Mouse (Mus musculus) kidney, adult 18-20 months (tissue): ENCODE data around the gene Saysd1.

Experiments
- DNase-seq: peaks from one replicate; pipeline ENCODE4 v3.0.0; 2021

Saysd1 gene

DNA sequence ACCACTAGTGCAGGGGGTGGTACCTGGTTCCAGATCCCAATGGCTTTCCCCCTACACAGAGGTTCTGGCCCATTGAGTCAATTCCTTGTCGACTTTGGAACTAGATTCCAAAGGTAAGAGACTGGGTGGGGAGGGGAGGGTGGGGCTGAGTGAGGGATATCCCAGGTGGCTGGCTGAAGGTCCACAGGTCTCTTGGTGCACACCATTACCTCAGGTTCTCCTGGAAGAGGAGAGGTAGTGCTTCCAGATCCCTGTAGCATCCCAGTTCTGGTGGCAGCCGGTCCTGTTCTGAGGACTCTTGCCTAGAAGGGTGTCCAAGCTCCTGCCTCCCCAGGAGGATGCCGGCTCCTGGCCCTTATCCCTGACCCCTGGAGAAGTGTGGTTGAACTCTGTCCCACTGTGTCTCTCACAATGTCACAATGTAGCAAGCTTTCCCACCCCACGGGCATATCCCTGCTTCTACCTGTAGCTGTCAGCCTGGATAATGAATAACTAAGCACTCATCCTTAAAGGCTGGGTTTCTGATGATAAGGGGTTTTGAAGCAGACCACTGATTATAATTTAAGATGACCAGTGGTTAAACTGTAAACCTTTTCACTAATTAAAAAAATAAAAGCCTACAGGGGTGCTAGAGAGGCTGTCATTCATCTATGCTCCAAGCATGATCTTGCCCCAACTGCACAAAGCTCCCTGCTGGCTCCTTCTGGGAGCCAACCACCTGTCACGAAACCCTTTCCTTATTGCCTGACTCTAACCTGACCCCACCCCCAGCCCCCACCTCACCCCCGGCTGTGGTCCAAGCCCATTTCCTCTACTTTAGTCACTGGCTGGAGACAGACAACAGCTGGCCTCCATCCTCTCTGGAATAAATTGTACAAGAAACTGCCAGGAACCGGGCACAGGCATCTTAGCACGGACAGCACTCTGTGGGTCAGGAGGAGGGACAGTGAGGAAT is 20.7 kb upstream of the Saysd1 start:
- DNase-seq, result peak; percentile 59

DNA sequence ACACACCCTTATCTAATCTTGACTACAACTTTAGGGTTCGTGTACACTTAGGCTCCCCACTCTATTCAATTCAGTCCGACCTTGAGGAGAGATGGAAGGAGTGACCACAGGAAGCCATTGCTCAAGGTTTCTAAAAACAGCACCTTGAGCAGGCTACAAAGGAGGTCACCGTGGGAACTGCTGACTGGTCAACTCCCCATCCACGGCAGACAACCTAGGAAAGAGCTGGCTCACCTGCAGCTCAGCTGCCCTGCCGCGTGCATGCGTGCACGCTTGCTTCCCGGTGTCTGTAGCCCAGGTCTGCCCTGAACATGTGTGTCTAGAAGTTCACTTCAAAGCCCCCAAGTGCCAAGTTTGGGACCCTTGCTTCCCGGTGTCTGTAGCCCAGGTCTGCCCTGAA is 19.3 kb upstream of the Saysd1 start:
- DNase-seq, result no peak

DNA sequence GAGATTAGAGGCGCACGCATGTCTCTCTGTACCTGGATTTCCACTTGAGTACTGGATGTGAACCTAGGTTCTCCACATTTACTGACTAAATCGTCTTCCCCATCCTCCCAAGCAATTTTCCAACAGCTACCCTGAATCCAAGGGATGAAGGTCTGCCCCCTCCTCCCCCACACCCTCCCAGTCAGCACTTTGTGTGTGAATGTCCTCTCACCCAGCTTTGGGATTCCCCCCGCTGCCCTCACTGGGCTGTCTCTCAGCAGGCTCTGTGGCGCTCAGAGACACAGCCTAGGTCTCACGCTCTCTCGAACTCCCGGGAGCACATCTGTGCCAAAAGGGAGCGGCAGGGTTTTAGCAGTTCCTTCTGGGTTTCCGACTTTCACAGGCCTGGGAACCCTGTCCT is 17.4 kb upstream of the Saysd1 start:
- DNase-seq, result no peak

DNA sequence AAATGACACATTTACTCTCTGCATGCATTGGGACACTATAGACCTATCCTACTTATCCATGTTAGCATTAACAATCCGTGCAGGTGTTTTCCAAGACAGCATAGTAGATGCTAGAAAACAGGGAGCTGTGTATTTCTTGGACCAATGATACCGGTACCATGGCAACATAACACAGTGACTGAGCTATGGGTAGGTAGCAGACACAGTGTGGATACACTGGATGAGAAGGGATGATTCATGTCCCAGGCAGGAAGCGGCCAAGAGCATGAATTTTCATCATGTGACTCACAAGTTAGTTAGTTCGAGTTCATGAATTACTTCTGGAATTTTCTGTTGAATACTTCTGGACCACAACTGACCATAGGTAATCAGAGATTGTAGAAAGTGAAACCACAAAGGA is 16.6 kb upstream of the Saysd1 start:
- no peak for DNase-seq

DNA sequence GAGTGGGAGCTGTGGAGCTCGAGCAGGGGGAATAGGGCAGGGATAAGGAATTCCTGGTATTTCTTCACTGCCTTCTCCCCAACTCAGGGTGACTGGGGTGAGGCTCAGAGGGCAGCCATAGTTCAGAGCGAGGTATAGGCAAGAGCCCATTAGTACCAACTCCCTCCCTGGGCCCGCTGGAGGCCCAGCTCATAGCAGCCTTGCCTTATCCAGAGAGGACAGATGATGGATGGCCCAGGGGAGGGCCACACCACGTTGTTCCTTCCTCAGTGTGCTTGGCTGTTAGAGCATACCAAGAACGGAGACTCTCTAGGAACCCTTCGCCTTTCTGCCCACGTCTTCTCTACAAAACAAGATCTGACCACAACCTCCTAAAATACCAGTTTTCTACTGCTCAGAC is 15.9 kb upstream of the Saysd1 start:
- DNase-seq, result no peak

DNA sequence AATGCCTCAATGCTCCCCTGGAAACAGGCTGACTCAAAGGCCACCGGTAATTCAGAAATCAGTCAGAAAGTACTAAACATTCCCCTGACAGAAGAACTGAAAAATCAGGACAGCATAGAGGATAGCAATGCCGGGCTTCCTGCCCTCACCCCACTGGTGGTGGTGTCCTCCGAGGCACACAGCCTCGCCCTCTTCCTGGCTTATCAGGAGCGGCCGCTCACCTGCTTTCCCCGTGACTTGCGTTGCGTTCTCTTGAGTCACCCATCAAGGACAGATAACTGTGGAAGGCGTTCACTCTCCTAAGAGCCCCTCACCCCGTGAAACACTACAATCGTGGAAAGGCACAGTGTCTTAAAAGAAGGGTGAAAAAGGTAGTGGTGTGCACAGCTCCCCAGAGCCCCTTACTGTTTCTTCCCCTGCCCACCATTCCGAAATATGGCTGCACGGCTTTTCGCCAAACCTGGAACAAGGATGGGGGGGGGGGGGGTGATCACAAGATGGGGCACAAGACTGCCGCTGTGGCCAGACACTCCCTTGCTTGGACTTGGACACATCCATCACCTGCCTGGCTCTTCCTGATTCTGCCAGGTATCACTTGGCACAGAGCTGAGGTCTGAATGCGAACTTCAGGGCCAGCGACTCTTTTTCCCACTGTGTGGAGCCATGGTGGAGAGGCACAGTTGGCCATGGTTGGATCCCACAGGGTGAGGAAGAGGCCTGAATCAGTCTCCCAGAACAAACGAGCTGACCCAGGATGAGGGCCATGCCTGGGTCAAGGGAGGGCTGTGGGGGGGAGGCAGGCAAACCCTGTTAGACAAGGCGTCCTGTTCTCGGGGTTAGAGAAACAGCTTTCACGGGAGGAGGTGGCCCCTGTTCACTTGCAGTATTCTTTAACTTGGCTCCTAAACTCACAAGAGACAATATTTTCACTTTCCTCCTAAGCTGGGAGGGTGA is 11.1 kb upstream of the Saysd1 start:
- no peak for DNase-seq

DNA sequence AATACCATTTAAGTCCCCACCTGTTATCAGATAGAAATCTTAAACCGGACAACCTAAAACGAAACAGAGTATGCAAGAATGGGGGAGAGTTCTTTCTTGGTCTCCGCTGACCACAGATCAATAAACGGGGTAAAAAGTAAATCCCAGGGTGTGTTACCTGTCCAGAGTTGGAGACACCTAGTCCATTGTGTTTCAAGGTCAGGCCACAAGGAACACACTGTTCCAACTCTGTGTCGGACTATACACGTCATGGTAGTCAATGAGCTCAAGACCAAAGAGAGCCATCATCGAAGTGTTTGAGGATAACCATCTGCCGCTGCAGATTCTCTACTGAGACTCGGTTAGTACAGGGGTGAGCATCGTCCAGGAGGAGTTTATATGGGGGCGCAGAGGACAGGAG is 10.2 kb upstream of the Saysd1 start:
- DNase-seq, result no peak

DNA sequence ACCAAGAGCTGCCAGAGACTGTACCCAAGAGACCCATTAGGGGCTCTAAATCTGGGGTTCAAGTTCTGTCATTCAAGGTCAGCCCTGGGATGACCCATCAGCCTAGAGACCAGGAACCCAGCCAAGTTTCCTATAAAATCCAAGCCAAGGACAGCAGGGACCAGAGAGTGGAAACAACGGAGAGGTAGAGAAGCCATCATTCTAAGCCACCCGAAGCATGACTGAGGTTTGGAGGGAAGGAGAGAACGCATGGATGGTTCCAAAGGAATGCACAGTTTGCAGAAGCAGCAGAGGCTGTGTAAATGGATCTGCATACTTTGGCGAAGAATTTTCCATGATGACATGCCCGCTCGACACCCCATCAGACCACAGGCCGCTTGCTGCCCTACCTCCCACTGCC is 9.5 kb upstream of the Saysd1 start:
- DNase-seq, result no peak

DNA sequence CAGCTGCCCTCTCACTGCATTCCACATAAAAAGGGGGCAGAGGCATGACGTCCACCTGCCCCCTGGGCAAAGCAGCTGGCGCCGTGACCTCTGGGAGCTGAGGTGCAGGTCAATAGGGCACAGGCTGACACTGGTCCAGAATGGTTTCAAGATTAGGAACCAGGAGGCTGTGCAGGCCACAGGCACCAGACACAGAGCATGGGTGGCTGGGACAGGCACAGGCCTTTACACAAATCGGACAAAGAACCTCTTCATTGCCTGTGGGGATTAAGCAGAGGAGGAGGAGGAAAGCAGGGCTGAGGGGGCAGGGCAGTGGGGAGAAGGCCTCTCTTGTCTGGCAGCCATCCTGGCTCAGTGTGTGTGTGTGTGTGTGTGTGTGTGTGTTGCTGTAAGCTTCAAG is 5.8 kb upstream of the Saysd1 start:
- peak; percentile 5 for DNase-seq

DNA sequence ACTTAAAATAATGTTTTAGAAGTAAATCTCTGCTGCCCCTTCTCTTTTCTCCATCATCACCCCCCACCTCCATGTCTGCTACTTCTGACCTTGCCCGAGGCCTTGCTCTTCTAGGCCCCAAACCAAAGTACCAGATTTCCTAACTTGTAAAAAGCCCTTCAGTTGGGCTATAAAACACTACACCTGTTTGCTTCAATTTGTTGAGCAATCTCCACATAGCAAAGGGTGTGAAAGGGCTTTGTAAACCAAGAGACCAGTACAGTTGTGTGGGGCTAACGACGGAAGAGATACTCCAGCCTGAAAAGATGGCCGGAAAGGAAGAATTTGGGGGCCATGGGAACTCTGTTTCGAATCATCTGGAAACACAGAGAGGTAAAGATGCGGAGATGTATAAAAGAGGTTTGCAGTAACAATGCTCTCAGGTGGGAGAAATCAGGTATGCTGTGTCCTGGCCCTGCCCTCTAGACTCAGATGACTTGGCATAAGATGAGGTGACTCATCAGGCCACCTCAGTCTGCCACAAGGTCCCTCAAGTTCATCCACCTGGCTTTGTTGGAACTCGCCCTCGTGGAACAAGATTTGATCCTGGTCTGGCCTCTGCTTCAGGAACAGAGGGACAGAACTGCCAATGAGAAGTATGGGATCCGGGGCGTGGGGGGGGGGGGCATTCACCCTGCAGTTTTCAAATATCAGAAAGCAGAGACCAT is 3.2 kb downstream of the Saysd1 start:
- DNase-seq, result no peak

DNA sequence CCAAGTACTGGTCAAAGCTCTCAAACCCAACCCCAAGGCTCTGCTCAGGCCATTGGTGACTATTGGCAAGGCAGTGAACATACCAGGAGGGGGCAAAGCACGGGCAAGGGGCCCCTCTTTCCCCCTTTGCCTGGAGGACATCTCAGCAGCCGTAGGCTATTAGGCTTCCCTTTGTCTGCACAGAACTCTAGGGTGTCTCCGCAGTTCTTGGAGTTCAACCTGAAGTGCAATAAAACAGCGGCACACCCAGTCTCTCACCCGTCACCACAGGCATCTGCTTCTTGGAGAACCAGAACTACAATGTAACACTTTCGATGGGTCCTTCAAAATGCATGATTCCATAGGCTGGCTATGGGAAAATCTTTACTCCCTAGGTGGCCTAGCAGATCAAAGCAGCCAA is 10.2 kb downstream of the Saysd1 start:
- DNase-seq, result no peak

DNA sequence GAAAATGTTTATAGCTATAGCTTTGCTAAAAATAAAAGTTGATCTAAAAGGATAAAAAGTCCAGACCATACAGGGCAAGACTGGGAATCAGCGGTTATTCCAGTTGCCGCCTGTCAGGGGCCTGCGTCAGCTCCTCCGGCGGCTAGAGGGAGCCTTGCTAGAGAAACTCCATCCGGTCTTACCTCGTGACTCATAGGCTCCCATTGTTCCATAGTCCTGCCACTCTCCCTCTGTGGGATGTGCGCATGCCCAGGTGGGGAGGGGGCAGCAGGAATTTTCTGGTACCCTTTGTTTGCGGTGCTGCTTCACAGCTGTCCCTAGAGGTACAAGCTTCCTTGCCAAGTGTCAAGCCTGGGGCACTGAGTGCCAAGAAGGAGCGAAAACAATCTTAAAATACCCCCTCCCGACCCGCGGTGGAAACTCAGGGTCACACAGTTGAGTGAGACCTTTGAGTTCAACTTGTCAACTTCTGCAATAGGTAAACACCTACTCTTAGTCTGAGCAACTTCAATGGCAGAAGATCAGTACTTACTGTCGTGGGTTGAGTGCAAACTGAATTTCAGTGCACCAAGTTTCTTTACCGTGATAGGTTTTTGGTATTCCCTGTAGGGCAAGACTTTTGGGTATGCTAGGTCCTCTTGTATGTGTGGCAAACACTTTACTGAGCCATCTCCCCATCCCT is 10.8 kb downstream of the Saysd1 start:
- DNase-seq, result no peak

DNA sequence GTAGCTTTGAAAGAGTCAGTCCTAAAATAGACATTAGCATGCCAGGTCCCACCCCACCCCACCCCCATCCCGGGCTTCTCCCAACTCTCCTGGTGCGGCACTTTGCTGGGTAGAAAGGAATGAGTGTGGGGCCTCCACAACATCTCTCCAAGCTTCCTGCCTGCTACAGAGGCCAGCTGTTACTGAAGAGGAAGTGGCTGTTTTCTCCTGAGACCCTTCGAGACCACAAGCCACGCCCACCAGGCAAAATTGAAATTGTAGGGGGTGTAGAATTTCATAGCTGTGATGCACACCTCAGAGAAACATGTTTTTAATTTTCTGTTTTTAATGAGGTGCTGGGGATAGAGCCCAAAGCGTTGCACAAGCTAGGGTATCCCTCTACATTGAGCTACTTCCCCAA is 17.5 kb downstream of the Saysd1 start:
- no peak for DNase-seq

DNA sequence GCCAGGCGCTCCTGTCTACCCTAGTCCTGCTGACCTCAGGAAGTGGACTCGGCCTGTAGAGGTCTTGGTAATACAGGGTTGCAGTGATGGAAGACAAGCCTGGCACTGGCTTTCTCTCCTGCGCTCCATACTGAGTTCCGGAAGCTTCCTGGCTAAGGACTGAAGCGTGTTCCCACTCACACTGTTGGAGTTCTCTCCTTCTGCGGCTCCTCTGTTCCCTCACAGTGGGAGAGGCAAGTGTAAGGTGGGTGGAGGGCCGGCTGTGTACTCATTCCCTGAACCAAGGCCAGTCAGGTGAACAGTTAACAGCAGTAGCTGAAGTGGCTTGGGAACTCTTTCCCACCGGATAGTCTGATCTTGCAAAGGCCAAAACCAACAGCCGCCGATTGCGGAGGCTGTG is 18.3 kb downstream of the Saysd1 start:
- DNase-seq, result no peak

DNA sequence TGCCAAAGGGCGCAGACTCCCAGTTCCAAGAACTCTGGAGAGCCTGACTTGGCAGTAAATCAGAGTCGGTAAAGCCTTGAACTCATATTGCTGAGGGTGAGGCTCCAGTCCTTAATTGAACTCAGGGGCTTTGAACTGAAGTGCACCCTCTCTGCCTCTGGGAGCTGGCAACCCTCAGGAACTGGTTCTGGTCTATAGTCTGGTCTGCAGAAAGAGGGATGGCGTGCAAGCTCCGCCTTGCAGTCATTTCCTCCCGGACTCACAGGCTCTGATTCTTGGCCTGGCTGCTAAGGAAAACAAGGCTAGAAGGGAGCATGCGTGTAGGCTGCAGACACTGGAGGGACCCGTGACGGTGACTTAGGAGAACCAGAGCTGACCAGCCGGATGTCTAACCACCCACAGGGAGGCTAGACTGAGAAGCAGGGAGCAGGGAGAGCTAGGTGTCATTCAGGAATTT is 22.2 kb downstream of the Saysd1 start:
- DNase-seq, result peak; percentile 53

DNA sequence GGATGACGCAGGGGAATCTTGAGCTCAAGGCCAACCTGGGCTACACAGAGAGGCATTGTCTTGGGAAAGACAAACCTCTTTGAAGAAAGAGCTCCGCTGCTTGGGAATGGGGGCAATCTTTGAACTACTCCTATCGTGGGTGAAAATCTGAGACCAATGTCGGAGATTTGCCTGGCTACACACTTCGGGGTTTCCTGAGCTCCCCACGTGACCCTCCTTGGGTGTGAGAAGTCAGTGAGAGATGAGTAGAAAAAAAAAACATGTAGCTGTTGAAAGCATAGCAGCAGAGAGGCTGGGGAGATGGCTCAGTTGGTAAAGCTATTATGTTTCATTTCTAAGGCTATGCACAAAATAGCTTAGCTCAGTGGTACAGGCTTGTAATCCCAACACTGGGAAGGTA is 23.4 kb downstream of the Saysd1 start:
- DNase-seq, result no peak

DNA sequence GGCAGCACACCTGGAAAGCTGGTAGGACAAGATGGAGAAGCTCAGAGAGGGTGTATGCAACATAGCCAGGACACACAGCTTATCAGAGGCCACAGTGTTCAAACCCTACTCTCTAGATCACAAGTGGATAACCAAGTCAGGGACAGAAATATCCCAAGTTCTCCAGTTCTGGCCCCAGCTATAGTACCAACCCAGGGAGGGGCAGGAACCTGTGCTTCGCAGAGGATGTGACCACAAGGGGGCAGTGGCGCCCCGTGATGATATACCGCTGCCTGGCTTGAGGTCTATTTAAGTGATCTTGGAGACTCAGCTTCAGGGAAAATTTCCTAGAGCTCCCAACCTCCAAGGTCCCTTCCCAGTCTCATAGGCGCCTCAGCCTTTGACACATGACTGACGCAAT is 24.4 kb downstream of the Saysd1 start:
- DNase-seq, result peak; percentile 92

DNA sequence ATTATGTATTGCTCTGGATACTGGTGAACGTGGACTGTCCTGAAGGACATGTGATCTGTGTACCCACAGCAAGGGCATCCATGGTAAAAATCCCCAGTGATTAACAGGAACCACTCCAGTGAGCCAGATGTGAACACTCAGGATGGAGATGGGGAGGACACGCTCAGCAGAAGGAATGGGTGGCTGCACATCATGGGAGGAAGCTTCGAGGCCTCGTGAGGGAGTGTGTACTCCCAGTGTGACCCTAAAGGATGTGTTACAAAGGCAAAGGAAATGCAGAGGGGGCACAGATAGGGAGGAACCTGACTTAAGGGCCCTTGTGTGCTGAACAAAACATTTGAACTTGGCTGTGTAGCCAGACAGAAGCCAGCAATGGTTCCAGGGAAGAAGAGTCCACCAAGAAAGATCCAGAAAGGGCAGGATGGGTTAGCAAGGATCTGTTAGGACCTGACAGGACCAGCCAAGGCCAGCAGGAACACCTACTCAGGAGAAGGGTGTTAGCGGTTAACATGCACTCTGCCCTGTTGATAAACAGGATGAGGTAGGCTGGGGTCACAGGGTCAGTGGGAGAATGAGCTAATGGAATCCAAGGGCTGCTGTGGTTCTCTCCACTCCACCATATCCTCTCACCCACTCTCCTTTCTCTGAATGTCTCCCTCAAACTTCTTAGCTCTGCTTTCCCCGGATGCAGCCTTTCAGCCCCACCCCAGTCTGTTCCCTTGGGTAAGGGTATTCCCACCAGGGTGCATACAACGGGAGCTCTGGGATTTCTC is 25.0 kb downstream of the Saysd1 start:
- peak; percentile 25 for DNase-seq

DNA sequence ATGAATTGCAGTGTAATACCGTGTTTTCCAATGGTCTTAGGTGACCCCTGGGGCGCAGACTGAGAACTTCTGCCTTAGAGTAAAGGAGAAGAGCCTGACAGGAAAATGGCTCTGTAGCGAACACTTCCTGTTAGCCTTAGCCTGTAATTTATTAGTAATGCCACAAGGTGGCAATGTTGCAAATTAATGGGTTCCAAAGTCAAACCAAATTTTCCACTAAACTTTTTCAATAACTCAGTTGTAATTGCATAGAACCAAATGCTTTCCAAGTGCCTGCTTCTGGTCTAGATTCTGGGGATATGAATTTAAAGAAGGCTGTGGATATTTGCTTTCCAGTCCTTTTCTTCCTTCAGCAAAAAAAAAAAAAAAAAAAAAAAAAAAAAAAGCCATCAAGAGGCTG is 26.1 kb downstream of the Saysd1 start:
- DNase-seq, result no peak

DNA sequence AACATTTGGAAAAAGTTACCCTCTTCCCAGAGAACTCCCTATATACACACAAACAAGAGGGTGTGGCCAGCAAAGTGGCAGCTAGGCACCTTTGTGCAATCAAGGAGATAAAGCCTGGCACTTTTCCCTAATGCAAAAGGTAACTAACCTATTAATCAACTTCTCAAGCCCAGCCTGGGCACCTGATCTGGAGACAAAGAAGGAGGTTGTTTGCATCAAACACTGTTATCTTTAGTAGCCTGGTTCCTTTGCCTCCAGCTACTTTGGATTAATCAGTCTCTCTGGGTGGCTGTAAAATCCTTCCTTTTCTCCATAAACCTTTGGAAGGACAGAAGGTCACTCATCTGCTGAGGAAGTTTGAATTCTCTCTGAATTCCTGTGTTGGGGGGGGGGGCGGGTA is 27.4 kb downstream of the Saysd1 start:
- no peak for DNase-seq

DNA sequence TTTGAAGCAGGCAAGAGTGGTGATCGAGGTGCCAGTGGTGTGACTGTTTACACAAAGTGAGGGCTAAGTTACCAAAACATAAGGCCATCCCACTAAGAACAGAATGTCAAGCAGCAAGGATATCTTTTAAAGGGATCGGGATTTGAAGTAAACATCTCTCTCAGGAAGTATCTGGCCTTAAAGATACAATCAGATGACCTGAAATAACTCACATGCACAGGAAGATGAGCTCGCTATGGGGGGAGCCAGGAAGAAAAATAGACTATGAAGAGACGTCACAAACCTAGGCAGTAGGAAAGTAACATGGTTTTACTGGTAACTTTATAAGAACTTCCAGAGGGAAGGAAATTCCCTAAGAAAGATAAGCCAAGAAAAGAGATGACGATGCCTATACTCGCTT is 32.1 kb downstream of the Saysd1 start:
- DNase-seq, result no peak

DNA sequence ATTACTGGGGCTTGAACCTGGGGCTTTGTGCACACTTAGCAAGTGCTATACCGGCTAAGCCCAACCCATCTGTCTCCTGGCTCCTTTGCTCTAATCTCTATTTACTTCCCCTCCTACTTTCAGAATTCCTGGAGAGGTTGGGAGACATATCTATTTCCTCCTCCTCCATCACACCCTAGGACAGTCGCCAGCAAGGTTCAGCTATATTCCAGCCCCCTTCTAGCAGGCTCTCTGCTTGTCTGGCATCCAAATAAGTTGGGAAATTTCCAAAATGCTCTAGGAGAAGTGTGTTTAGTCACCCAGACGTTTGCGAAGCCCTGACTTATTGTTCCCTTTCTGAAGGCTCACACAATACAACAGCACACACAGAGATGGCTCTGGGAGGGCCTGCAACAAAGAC is 35.1 kb downstream of the Saysd1 start:
- no peak for DNase-seq
